Mouse (Mus musculus) CH12.LX (cell line): ENCODE measurements at regions not wholly inside any gene's neighbourhood (a gene's known extent, or its start where the extent isn't known, plus 50 kb on each side); places are given as distances from the start of the nearest gene placed in this dataset.

Experiments used
- DNase-seq: peaks from one replicate; pipeline ENCODE4 v3.0.0-alpha.2; 2013; ENCODE audit errors: extremely low read depth
- H3K27ac ChIP-seq: 2 replicates; pipeline ENCODE4 v1.5.1; 2012; ENCODE audit warnings: low read depth, mild to moderate bottlenecking, control low read depth, moderate library complexity; ENCODE audit not compliant: insufficient read depth
- H3K27me3 ChIP-seq: replicated peaks from 2 replicates; pipeline ENCODE3; 2012; ENCODE audit warnings: inconsistent platforms
- H3K36me3 ChIP-seq, 2 experiments: replicated peaks in 1 of 2; 2 replicates each; pipeline versions ENCODE3 to v1.6.1; 2012; ENCODE audit warnings: inconsistent platforms in 1 of 2, low read length in 1 of 2, mild to moderate bottlenecking in 1 of 2, mixed read lengths in 1 of 2, moderate library complexity in 1 of 2; ENCODE audit not compliant: control insufficient read depth in 1 of 2, insufficient read depth in 1 of 2
- H3K4me1 ChIP-seq, 2 experiments: 2 replicates each; pipeline ENCODE4 v1.6.1; 2012; ENCODE audit warnings: inconsistent platforms in 1 of 2, moderate library complexity in 1 of 2; ENCODE audit not compliant: insufficient read depth in 2 of 2, control insufficient read depth in 1 of 2
- H3K4me2 ChIP-seq: 2 replicates; pipeline ENCODE4 v1.6.1; 2012; ENCODE audit warnings: low read depth, mild to moderate bottlenecking, control low read depth; ENCODE audit not compliant: poor library complexity, insufficient read depth, severe bottlenecking
- H3K4me3 ChIP-seq, 3 experiments: fragments of 150-350 bp in 1 of 3; sonication (generic) in 1 of 3; replicated peaks in 1 of 3; 2 replicates each; pipeline versions ENCODE3 to v1.5.1; 2011 to 2012; ENCODE audit warnings: low read depth in 2 of 3, low read length in 2 of 3, mild to moderate bottlenecking in 2 of 3, moderate library complexity in 2 of 3, control low read depth in 1 of 3, improper control_type of control experiment in 1 of 3, inconsistent platforms in 1 of 3, mixed read lengths in 1 of 3; ENCODE audit not compliant: poor library complexity in 1 of 3
- H3K79me2 ChIP-seq: replicated peaks from 2 replicates; pipeline ENCODE4 v1.6.1; 2012; ENCODE audit warnings: mild to moderate bottlenecking, moderate library complexity; ENCODE audit not compliant: control insufficient read depth, poor library complexity, insufficient read depth, severe bottlenecking; ENCODE audit errors: extremely low read depth
- H3K9ac ChIP-seq: 2 replicates; pipeline ENCODE4 v1.6.1; 2012; ENCODE audit warnings: low read depth, mild to moderate bottlenecking, control low read depth, moderate library complexity; ENCODE audit not compliant: insufficient read depth
- H3K9me3 ChIP-seq: replicated peaks from 2 replicates; pipeline ENCODE3; 2012; ENCODE audit warnings: low read length, inconsistent platforms, mixed read lengths
- CHD1 ChIP-seq: IDR thresholded peaks from 2 replicates; pipeline ENCODE4 v1.6.1; 2012; ENCODE audit warnings: low read depth, low read length, improper control_type of control experiment, inconsistent platforms
- CTCF ChIP-seq, 2 experiments: IDR thresholded peaks in 1 of 2; conservative IDR thresholded peaks in 1 of 2; 2 replicates each; pipeline ENCODE4 v1.5.1; 2011 to 2012; ENCODE audit warnings: low read depth in 2 of 2, low read length in 2 of 2, improper control_type of control experiment in 1 of 2, inconsistent platforms in 1 of 2, mild to moderate bottlenecking in 1 of 2, moderate library complexity in 1 of 2
- ELF1 ChIP-seq: IDR thresholded peaks from 2 replicates; pipeline ENCODE4 v1.6.1; 2014; ENCODE audit warnings: low read depth, mild to moderate bottlenecking, inconsistent platforms, low read length, improper control_type of control experiment
- EP300 ChIP-seq: IDR thresholded peaks from 2 replicates; pipeline ENCODE4 v1.6.1; 2011; ENCODE audit warnings: low read length, improper control_type of control experiment
- GABPA ChIP-seq: IDR thresholded peaks from 2 replicates; pipeline ENCODE4 v1.6.1; 2012; ENCODE audit warnings: low read depth, low read length, improper control_type of control experiment, inconsistent platforms; ENCODE audit not compliant: insufficient replicate concordance
- HCFC1 ChIP-seq: IDR thresholded peaks from 2 replicates; pipeline ENCODE4 v1.6.1; 2012; ENCODE audit warnings: low read depth, mild to moderate bottlenecking, inconsistent platforms, low read length, improper control_type of control experiment
- MEF2A ChIP-seq: IDR thresholded peaks from 2 replicates; pipeline ENCODE4 v1.6.1; 2014; ENCODE audit warnings: low read depth, mild to moderate bottlenecking, inconsistent platforms, low read length, improper control_type of control experiment, borderline replicate concordance
- MXI1 ChIP-seq: IDR thresholded peaks from 2 replicates; pipeline ENCODE4 v1.6.1; 2011; ENCODE audit warnings: mild to moderate bottlenecking, low read depth, low read length, improper control_type of control experiment
- NELFE ChIP-seq: IDR thresholded peaks from 2 replicates; pipeline ENCODE4 v1.6.1; 2011; ENCODE audit warnings: low read depth, low read length, improper control_type of control experiment
- NRF1 ChIP-seq: IDR thresholded peaks from 2 replicates; pipeline ENCODE4 v1.6.1; 2014; ENCODE audit warnings: low read depth, mild to moderate bottlenecking, inconsistent platforms, low read length, improper control_type of control experiment, moderate library complexity
- PAX5 ChIP-seq: IDR thresholded peaks from 2 replicates; pipeline ENCODE4 v1.6.1; 2012; ENCODE audit warnings: low read length, inconsistent platforms, mixed read lengths
- POLR2A ChIP-seq: IDR thresholded peaks from 2 replicates; pipeline ENCODE4 v1.6.1; 2011; ENCODE audit warnings: low read depth, mild to moderate bottlenecking, improper control_type of control experiment, low read length
- RAD21 ChIP-seq: IDR thresholded peaks from 2 replicates; pipeline ENCODE4 v1.6.1; 2011; ENCODE audit warnings: low read depth, mild to moderate bottlenecking, low read length, improper control_type of control experiment, moderate library complexity
- RCOR1 ChIP-seq: conservative IDR thresholded peaks from 2 replicates; pipeline ENCODE4 v1.6.1; 2012; ENCODE audit warnings: low read depth, mild to moderate bottlenecking, inconsistent platforms, low read length, improper control_type of control experiment
- SMC3 ChIP-seq: IDR thresholded peaks from 2 replicates; pipeline ENCODE4 v1.6.1; 2011; ENCODE audit warnings: low read depth, low read length, improper control_type of control experiment
- TBP ChIP-seq: conservative IDR thresholded peaks from 2 replicates; pipeline ENCODE4 v1.6.1; 2011; ENCODE audit warnings: low read depth, low read length, improper control_type of control experiment
- TCF12 ChIP-seq: IDR thresholded peaks from 2 replicates; pipeline ENCODE4 v1.6.1; 2014; ENCODE audit warnings: low read depth, mild to moderate bottlenecking, inconsistent platforms, low read length, improper control_type of control experiment
- UBTF ChIP-seq: IDR thresholded peaks from 2 replicates; pipeline ENCODE4 v1.6.1; 2012; ENCODE audit warnings: low read depth, mild to moderate bottlenecking, inconsistent platforms, low read length, improper control_type of control experiment, moderate library complexity
- USF1 ChIP-seq: IDR thresholded peaks from 2 replicates; pipeline ENCODE4 v1.6.1; 2014; ENCODE audit warnings: low read depth, mild to moderate bottlenecking, inconsistent platforms, low read length, improper control_type of control experiment
- USF2 ChIP-seq: conservative IDR thresholded peaks from 2 replicates; pipeline ENCODE4 v1.6.1; 2011; ENCODE audit warnings: low read depth, low read length, improper control_type of control experiment
- ZKSCAN1 ChIP-seq: IDR thresholded peaks from 2 replicates; pipeline ENCODE4 v1.6.1; 2012; ENCODE audit warnings: low read depth, inconsistent platforms, low read length, improper control_type of control experiment, borderline replicate concordance
- ZNF384 ChIP-seq: IDR thresholded peaks from 2 replicates; pipeline ENCODE4 v1.6.1; 2012; ENCODE audit warnings: low read depth, low read length, improper control_type of control experiment, inconsistent platforms
- dilution Hi-C: fragments of 300-500 bp; cut with MboI; formaldehyde crosslinking; loops from 2 replicates; pipeline ENCODE4 v1.14.3; 2020; ENCODE audit warnings: low sequenced_read_pairs; ENCODE audit not compliant: extremely low pct_unique_long_range_greater_than_20kb, extremely low pct_ligation_motif_present
- in situ Hi-C: fragments of 300-500 bp; cut with MboI; formaldehyde crosslinking; loops from 3 replicates; pipeline ENCODE4 v1.14.3; 2019; ENCODE audit warnings: low sequenced_read_pairs, low pct_ligation_motif_present, low pct_unique_long_range_greater_than_20kb, mixed read lengths

GRCm38 (mm10) chr7:137766721-137767120, 329.3 kb downstream of the Glrx3 start:
- Histone ChIP-seq H3K4me1 (no peaks in the 10 kb centered on the region), H3K4me3 (no peak overlapping the region), H3K36me3 (no peaks in the 10 kb centered on the region), H3K27ac (no peak overlapping the region), H3K79me2 (no peaks in the 10 kb centered on the region), H3K9ac (no peak overlapping the region), H3K4me2 (no peak overlapping the region), H3K9me3 (no peaks in the 10 kb centered on the region), H3K27me3 (peaks cover 79% of the 10 kb centered on the region)
- DNase-seq = no peak
- in situ Hi-C loops = no loop called here
- dilution Hi-C loops = no loop called here
- TF ChIP-seq CTCF (conservative IDR thresholded peaks at IDR 0.05 in 1 of 2, IDR thresholded peaks at IDR 0.05 in 1 of 2; ENCODE audit: low read depth in 2 of 2, low read length in 2 of 2) = no peak
- TF ChIP-seq TBP = no peak
- no peak for TF ChIP-seq ZKSCAN1
- TF ChIP-seq SMC3 = no peak
- TF ChIP-seq RAD21 = no peak
- TF ChIP-seq MEF2A = no peak
- TF ChIP-seq USF2 = no peak
- TF ChIP-seq MXI1 = no peak
- no peak for TF ChIP-seq EP300
- no peak for TF ChIP-seq UBTF
- no peak for TF ChIP-seq GABPA
- TF ChIP-seq USF1 = no peak
- no peak for TF ChIP-seq TCF12
- TF ChIP-seq ELF1 = no peak
- TF ChIP-seq HCFC1 = no peak
- no peak for TF ChIP-seq PAX5

GRCm38 (mm10) chr7:137773051-137773964, 335.9 kb downstream of the Glrx3 start:
- no peak overlapping the region for H3K4me2 ChIP-seq
- no peaks in the 10 kb centered on the region for H3K79me2 ChIP-seq
- peaks cover 88% of the 10 kb centered on the region for H3K27me3 ChIP-seq
- no peak for DNase-seq
- H3K4me1 ChIP-seq = no peaks in the 10 kb centered on the region
- dilution Hi-C loops (no loop called here), in situ Hi-C loops (no loop called here)
- no peak overlapping the region for H3K4me3 ChIP-seq
- no peak overlapping the region for H3K27ac ChIP-seq
- no peaks in the 10 kb centered on the region for H3K9me3 ChIP-seq
- no peaks in the 10 kb centered on the region for H3K36me3 ChIP-seq
- TF ChIP-seq POLR2A (no peak), NRF1 (no peak), UBTF (no peak), USF1 (no peak), GABPA (no peak), TBP (no peak), HCFC1 (no peak), NELFE (no peak), ZNF384 (no peak), ZKSCAN1 (no peak), RCOR1 (no peak), MXI1 (no peak), EP300 (no peak), CHD1 (no peak)
- TF ChIP-seq, all 38 proteins: peak for 0
- H3K9ac ChIP-seq = no peak overlapping the region
